Mouse (Mus musculus) lung, postnatal 0 days (tissue): ENCODE measurements around the gene Pald1. TPM values are rescaled to one million over a fixed set of nuclear protein-coding genes. Genes with fewer than 3 reads are reported as not detected.

ENCODE experiments used
- ATAC-seq: fragments of 200-750 bp; cut with Nextera tagmentation; 2 replicates; pipeline ENCODE4 v1.8.0; 2017; ENCODE audit warnings: moderate library complexity
- DNase-seq: peaks from one replicate; pipeline ENCODE4 v3.0.0-alpha.2; 2016; ENCODE audit warnings: low spot score
- H3K27ac ChIP-seq: fragments of 300-500 bp; sonication (generic); 2 replicates; pipeline ENCODE4 v1.5.1; 2014; ENCODE audit warnings: antibody characterized with exemption, mild to moderate bottlenecking, low read length, mixed read lengths
- H3K27me3 ChIP-seq: fragments of 300-500 bp; sonication (generic); replicated peaks from 2 replicates; pipeline ENCODE4 v1.6.1; 2014; ENCODE audit warnings: low read length, mixed read lengths; ENCODE audit not compliant: insufficient read depth
- H3K36me3 ChIP-seq: fragments of 300-500 bp; sonication (generic); 2 replicates; pipeline ENCODE4 v1.6.1; 2014; ENCODE audit warnings: low read length, mixed read lengths; ENCODE audit not compliant: insufficient read depth
- H3K4me1 ChIP-seq: fragments of 300-500 bp; sonication (generic); 2 replicates; pipeline ENCODE4 v1.6.1; 2014; ENCODE audit warnings: antibody characterized with exemption, low read depth, low read length, mixed read lengths; ENCODE audit not compliant: insufficient read depth
- H3K4me2 ChIP-seq: fragments of 300-500 bp; sonication (generic); replicated peaks from 2 replicates; pipeline ENCODE4 v1.6.1; 2014; ENCODE audit warnings: low read depth, mild to moderate bottlenecking, low read length, moderate library complexity, mixed read lengths
- H3K4me3 ChIP-seq: fragments of 300-500 bp; sonication (generic); 2 replicates; pipeline ENCODE4 v1.5.1; 2014; ENCODE audit warnings: low read depth, low read length
- H3K9ac ChIP-seq: fragments of 300-500 bp; sonication (generic); replicated peaks from 2 replicates; pipeline ENCODE4 v1.6.1; 2014; ENCODE audit warnings: low read depth, mild to moderate bottlenecking
- H3K9me3 ChIP-seq: fragments of 300-500 bp; sonication (generic); 2 replicates; pipeline ENCODE4 v1.6.1; 2016; ENCODE audit warnings: low read length, mixed read lengths
- CTCF ChIP-seq: IDR thresholded peaks from 2 replicates; pipeline ENCODE4 v1.5.1; 2016; ENCODE audit warnings: antibody characterized with exemption, mild to moderate bottlenecking
- EP300 ChIP-seq: IDR thresholded peaks from 2 replicates; pipeline ENCODE4 v1.6.1; 2016; ENCODE audit warnings: antibody characterized with exemption, mild to moderate bottlenecking, control low read depth
- WGBS: fragments of 180-500 bp; shearing (Covaris S2); extraction: QIAGEN DNeasy Blood & Tissue Kit; methylation state at CpG from one replicate; pipeline ENCODE4 v1.1.7; 2014; 5-methylcytosine and 5-hydroxymethylcytosine counted together
- polyA plus RNA-seq: library from polyadenylated mRNA; unstranded; fragments of >200 nt; fragmentation: Nextera tagmentation; extraction: Ambion mirVana; gene quantifications from 2 replicates; pipeline ENCODE4 v1.2.1, GENCODE M21; 2015

Gene Pald1
- polyA plus RNA-seq = 30.4 and 36.0 TPM in 2 replicates

- Histone ChIP-seq H3K27me3 (no peaks in the 10 kb centered on the region), H3K4me1 (peaks cover 25% of the 10 kb centered on the region), H3K9ac (peak within 1 kb of the TSS; percentile 72), H3K4me2 (peak within 1 kb of the TSS; percentile 89), H3K9me3 (no peaks in the 10 kb centered on the region), H3K36me3 (no peaks in the 10 kb centered on the region), H3K27ac (peak within 1 kb of the TSS; percentile 78), H3K4me3 (peak within 1 kb of the TSS; percentile 76)
- TF ChIP-seq EP300 (no peak), CTCF (peak; percentile 13; the same call in 1 of the 2 replicates)
- WGBS = 4% methylated on average over 58 of the region's 60 CpGs
- ATAC-seq = peak; percentile 83
- peak; percentile 93 for DNase-seq
Measured at GRCm38 (mm10) chr10:61383021-61383714, at the start of gene Pald1. Pald1 (minus strand) TSS chr10:61383530.

DNA sequence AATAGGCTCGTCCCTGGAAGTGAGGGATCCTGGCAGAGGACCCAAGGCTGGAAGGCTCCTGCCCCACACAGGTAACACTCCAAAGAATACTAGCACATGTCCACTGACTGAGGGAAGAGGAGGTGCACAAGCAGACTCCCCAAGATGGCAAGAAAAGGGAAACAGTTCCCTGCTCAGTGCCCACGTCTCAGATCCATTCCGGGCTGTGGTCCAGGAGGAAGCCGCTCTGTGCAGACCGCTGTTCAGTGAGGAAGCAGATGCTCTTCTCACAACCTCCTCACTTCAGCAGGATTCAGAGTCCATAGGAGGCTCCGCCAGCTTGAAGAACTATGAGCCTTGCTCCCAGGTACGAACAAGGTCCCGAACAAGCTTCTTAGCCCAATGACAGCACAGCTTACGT, 48.0 kb upstream of the Pald1 start:
- H3K4me3 ChIP-seq = no peak overlapping the region
- H3K27ac ChIP-seq = no peak overlapping the region
- TF ChIP-seq EP300 = no peak
- WGBS = 92% methylated on average over 9 of the region's 9 CpGs
- peaks cover 34% of the 10 kb centered on the region; the same call in 1 of the 2 replicates for H3K36me3 ChIP-seq
- no peak for DNase-seq
- H3K4me1 ChIP-seq = no peaks in the 10 kb centered on the region
- no peak overlapping the region for H3K9ac ChIP-seq
- H3K4me2 ChIP-seq = no peak overlapping the region
- no peaks in the 10 kb centered on the region for H3K27me3 ChIP-seq
- ATAC-seq = no peak
- no peaks in the 10 kb centered on the region for H3K9me3 ChIP-seq

GRCm38 (mm10) chr10:61429043-61429442, 45.7 kb upstream of the Pald1 start:
- WGBS = 91% methylated on average over 5 of the region's 5 CpGs
- Histone ChIP-seq H3K27me3 (no peaks in the 10 kb centered on the region), H3K27ac (no peak overlapping the region), H3K4me2 (no peak overlapping the region), H3K4me3 (no peak overlapping the region), H3K9me3 (no peaks in the 10 kb centered on the region), H3K4me1 (no peaks in the 10 kb centered on the region), H3K36me3 (peaks cover 31% of the 10 kb centered on the region; the same call in 1 of the 2 replicates), H3K9ac (no peak overlapping the region)
- DNase-seq = no peak
- TF ChIP-seq EP300 (no peak), CTCF (no peak)
- no peak for ATAC-seq

DNA sequence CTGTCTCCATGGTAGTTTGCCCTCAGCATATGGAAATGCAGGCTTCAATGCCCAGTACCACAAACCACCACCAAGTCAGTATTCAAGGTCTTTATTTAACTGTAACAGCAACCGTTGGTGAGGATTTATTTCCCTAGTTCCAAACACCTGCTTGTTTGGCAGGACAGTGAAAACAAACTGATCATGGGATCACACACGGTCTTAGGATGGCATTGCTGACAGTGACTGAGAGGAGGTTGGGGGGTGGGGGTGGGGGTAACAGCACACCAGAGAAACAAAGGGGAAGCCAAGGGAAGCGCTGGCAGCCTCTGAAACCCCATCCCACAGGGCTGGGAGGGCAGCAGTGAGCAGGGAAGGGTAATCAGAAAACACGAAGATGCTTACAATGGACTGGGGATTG, 45.1 kb upstream of the Pald1 start:
- TF ChIP-seq EP300 (no peak), CTCF (no peak)
- Histone ChIP-seq H3K27me3 (no peaks in the 10 kb centered on the region), H3K9me3 (no peaks in the 10 kb centered on the region), H3K4me1 (no peaks in the 10 kb centered on the region), H3K4me3 (no peak overlapping the region), H3K27ac (no peak overlapping the region), H3K4me2 (no peak overlapping the region), H3K36me3 (peaks cover 25% of the 10 kb centered on the region; the same call in 1 of the 2 replicates), H3K9ac (no peak overlapping the region)
- ATAC-seq (no peak), DNase-seq (no peak)
- WGBS = 57% methylated on average over 4 of the region's 4 CpGs

GRCm38 (mm10) chr10:61427951-61428350, 44.6 kb upstream of the Pald1 start:
- peaks cover 20% of the 10 kb centered on the region; the same call in 1 of the 2 replicates for H3K36me3 ChIP-seq
- H3K9me3 ChIP-seq = no peaks in the 10 kb centered on the region
- no peaks in the 10 kb centered on the region for H3K4me1 ChIP-seq
- no peak for DNase-seq
- no peak overlapping the region for H3K9ac ChIP-seq
- no peak overlapping the region for H3K4me3 ChIP-seq
- TF ChIP-seq CTCF (no peak), EP300 (no peak)
- no peak overlapping the region for H3K27ac ChIP-seq
- ATAC-seq = no peak
- WGBS = 79% methylated on average over 6 of the region's 6 CpGs
- H3K4me2 ChIP-seq = no peak overlapping the region
- H3K27me3 ChIP-seq = no peaks in the 10 kb centered on the region

DNA sequence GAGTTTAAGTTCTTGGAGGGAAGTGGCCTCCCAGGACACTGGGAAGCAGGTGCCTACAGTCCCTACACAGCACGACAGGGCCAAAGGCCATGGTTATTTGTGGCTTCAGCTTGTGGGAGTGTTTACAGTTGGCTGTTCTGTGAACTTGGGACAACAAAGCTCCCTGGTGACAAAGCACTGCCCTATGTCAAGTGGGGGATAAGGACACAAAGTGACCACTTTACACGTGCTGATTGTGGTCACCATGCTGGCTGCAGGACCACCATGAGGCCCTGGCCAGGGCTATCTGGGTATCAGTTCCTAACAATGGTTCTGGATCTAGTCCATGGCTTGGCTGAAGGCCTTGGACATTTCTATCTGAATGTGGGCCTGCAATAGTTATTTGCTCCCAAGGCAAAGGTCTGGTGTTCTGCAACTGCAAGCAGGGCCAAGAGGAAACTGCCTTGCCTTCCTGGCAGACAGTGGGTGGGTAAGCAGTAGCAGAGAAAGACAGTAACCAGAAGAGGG, 43.0 kb upstream of the Pald1 start:
- DNase-seq (no peak), ATAC-seq (peak; percentile 42)
- WGBS = 34% methylated on average over 2 of the region's 2 CpGs
- TF ChIP-seq EP300 (no peak), CTCF (no peak)
- Histone ChIP-seq H3K9ac (no peak overlapping the region), H3K36me3 (peaks cover 11% of the 10 kb centered on the region; the same call in 1 of the 2 replicates), H3K9me3 (no peaks in the 10 kb centered on the region), H3K27me3 (no peaks in the 10 kb centered on the region), H3K27ac (peak overlapping the region; percentile 2; the same call in 1 of the 2 replicates), H3K4me1 (no peaks in the 10 kb centered on the region), H3K4me2 (no peak overlapping the region), H3K4me3 (no peak overlapping the region)
